In the genomic region with DNA sequence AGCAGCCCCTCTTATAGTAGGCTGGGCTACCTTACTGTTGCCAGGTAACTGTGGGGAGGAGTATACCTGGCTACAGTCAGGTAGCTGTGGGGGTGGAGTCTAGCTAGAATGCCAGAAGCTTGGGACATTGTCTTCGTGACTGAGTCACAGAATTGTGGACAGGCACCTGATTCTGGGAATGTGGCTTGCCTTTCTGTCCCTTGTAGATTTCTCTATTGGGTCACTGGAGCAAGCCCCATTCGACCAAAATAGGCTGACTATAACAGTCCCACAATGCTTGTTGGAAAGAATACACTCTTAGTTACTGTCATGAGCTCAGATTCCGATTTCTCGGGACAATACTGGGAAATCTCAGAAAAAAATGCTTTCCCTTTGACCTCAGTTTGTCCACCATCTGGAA, we compare ENCODE assay signal across 18 mouse cellular contexts. TPM values are rescaled to one million over a fixed set of nuclear protein-coding genes. Genes with fewer than 3 reads are reported as not detected.
"Had no signal": no experiment of that assay in that cellular context is flagged by ENCODE, and none has a peak within 500 bp of the region (broad histone marks: within the 10 kb centered on the region; RNA-seq: fewer than 3 reads in every experiment).

No protein-coding gene starts in this region.

- H3K36me3 ChIP-seq: limb, embryonic 10.5 days; lung, embryonic 15.5 days; midbrain, embryonic 15.5 days; neural tube, embryonic 12.5 days had no signal

- H3K9me3 ChIP-seq: limb, embryonic 10.5 days; lung, embryonic 15.5 days; midbrain, embryonic 15.5 days; neural tube, embryonic 12.5 days had no signal

- H3K4me1 ChIP-seq: midbrain, embryonic 15.5 days; neural tube, embryonic 12.5 days had no signal

- H3K4me2 ChIP-seq: lung, embryonic 15.5 days; midbrain, embryonic 11.5 days; midbrain, embryonic 15.5 days; neural tube, embryonic 12.5 days had no signal

- ATAC-seq: midbrain, embryonic 15.5 days had no signal

- H3K27me3 ChIP-seq: lung, embryonic 15.5 days; megakaryocyte, embryonic 14.5 days; midbrain, embryonic 15.5 days; neural tube, embryonic 12.5 days had no signal

- H3K9ac ChIP-seq: lung, embryonic 15.5 days; midbrain, embryonic 15.5 days; neural tube, embryonic 12.5 days had no signal

- H3K4me3 ChIP-seq: left cerebral cortex, adult 2 months; limb, embryonic 10.5 days; lung, embryonic 15.5 days; megakaryocyte, embryonic 14.5 days; midbrain, embryonic 15.5 days; neural tube, embryonic 12.5 days had no signal

- H3K27ac ChIP-seq: left cerebral cortex, adult 2 months; limb, embryonic 10.5 days; lung, embryonic 15.5 days; macrophage; midbrain, embryonic 15.5 days; neural tube, embryonic 12.5 days had no signal

- DNase-seq: kidney, adult 11 months; lung, postnatal 14 days; right cerebral cortex, postnatal 4 days; spleen, adult 18-20 months; thymus, postnatal 36 days had no signal

RNA-seq across cellular contexts. Expression of a gene that starts 32.2 kb away (rescaled TPM):
- total RNA-seq: layer of hippocampus, adult 8-10 months; layer of hippocampus, postnatal 14 days; left cerebral cortex, postnatal 14 days had no signal
- polyA plus RNA-seq: kidney, embryonic 16.5 days; limb, embryonic 10.5 days; stomach, embryonic 14.5 days had no signal
